Mouse (Mus musculus) ES-E14 (cell line): ENCODE measurements around the gene Adgrf5.

ENCODE experiments used
- CHD2 ChIP-seq: IDR thresholded peaks from 2 replicates; pipeline ENCODE4 v1.6.1; 2014; ENCODE audit warnings: mild to moderate bottlenecking, low read depth, low read length, inconsistent platforms
- HCFC1 ChIP-seq: IDR thresholded peaks from 2 replicates; pipeline ENCODE4 v1.6.1; 2012; ENCODE audit warnings: low read length, inconsistent platforms, borderline replicate concordance; ENCODE audit not compliant: insufficient read depth
- MAFK ChIP-seq: IDR thresholded peaks from 2 replicates; pipeline ENCODE4 v1.6.1; 2014; ENCODE audit warnings: mild to moderate bottlenecking, low read depth, low read length, inconsistent platforms; ENCODE audit not compliant: insufficient read depth
- ZC3H11A ChIP-seq: IDR thresholded peaks from 2 replicates; pipeline ENCODE4 v1.6.1; 2012; ENCODE audit warnings: low read depth, mild to moderate bottlenecking, inconsistent platforms, low read length, borderline replicate concordance
- ZNF384 ChIP-seq: IDR thresholded peaks from 2 replicates; pipeline ENCODE4 v1.6.1; 2012; ENCODE audit warnings: low read depth, low read length, inconsistent platforms

DNA sequence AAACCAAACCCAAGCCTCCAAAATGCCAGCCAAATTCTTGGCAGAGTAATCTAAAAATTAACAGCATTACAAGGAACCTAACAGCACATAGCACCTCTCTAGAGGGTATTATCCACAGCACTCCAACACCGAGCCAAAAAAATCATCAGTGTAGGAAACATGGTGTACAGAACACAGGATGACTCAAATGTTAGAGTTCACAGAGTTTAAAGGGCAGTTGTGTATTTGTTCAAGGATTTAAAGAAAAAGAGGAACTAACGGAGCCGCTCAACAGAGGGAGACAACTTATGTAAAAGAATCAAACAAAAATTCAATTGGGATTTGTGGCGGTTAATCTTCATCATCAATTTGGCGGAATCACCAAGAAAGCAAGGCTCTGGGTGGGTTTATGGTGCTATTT is 135.3 kb downstream of the Adgrf5 start:
- TF ChIP-seq HCFC1 = no peak
- TF ChIP-seq MAFK = no peak
- TF ChIP-seq ZNF384 = no peak
- TF ChIP-seq ZC3H11A = no peak
- no peak for TF ChIP-seq CHD2
